Mouse (Mus musculus): Measurements from ENCODE around the gene Slc29a1.

The Slc29a1 gene

DNA sequence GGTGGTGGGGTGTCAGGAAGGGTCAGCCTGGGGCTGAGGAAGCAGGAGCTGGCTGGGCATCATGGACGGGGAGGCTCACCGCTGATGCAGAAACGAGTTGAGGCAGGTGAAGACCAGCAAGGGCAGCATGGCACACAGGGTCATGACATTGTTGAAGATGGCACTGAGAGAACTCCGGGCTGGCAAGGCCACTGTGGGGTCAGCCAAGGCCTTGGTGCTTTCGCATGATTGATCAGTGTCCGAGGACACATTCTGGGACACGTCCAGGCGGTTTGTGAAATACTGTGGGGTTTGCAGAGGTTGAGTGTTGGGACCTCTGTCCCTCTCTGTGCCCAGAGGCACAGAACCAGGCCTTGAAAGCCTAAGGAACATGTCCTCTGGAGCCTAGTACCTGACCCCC, 9.6 kb downstream of the Slc29a1 start:
- no peak for DNase-seq (ENCODE audit: low spot score)

DNA sequence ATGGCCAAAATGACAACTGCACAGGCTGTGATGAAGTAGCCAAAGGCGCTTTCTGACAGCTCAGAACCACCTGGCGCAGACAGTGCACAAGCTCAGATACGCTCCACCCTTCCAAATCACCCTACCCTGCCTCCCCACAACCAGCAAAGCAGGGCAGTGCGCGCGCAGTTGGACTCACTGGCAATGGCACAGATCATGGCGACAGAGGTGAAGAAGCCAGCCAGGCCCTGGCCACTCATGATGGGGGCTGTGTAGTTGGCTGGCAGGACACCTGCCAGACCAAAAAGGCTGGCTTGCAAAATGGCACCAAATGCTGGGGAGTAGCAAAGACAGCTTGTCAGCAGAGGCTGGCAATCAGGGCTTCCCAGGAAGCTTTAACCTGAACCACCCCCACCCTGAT, 10.2 kb downstream of the Slc29a1 start:
- DNase-seq (ENCODE audit: low spot score) = no peak

DNA sequence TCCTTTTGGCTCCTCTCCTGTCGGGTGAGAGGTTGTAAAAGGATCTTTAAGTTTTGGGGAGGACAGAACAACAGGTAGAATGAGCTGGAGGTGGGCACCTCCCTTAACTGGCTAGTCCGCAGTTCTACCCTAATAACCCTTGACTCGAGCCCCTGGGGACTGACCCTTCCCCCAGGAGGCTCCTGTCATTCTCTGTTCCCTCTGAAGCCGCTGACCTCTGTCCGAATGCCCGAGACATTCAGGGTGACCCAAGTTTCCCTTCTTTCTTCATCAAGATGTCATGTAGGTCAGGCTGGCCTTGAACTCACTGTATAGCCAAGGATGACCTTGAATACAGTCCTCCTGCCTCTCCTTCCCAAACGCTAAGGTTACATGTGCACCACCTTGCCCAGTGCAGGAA, 11.0 kb downstream of the Slc29a1 start:
- DNase-seq (ENCODE audit: low spot score) = no peak

DNA sequence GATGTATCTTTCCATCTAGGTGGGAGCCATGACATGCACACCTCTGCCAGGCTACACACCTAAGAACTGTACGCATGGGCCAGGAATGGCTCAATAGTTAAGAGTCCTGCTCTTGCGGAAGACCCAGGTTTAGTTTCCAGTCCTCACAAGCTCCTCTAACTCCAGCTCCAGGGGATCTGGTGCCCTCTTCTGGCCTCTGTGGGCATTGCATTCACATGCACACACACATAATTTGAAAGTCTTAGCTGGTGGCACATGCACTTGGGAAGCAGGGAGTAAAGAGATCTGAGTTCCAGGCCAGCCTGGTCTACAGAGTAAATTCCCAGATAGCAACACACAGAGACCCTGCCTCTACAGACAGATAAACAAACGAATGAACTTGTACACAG, 13.0 kb downstream of the Slc29a1 start:
- DNase-seq (ENCODE audit: low spot score) = no peak

DNA sequence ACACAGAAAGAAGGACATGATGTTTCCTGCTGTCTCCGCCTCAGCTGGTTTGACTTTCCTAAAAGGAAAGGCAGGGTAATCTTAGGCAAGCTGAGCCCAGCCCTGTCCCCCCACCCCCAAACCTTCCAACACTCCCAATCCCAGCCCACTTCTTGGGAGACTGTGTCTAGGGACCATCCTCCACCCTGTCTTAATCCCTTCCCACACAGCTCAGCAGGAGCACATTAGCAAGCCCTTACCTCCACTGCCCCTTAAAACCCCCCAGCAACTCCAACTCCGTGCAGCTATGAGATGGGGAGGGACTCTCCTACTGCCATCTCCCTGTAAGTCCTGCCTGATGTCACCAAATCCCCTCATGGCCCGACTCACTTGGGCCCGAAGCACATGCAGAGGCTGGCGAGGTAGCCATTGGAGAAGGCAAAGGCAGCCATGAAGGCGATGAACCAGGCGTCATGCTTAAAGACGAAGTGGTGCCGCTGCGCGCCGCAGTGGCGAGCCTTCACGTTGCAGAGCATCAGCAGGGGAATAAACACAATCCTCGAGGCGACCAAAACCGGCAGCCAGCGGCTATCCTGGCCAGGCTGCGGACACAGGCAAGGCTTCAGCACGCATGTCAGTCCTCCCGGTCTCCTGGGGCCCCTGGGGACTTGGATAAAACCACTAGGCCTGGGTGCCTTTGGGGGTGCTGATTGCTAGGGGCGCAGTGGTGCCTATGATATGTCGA, 13.5 kb downstream of the Slc29a1 start:
- no peak for DNase-seq (ENCODE audit: low spot score)

DNA sequence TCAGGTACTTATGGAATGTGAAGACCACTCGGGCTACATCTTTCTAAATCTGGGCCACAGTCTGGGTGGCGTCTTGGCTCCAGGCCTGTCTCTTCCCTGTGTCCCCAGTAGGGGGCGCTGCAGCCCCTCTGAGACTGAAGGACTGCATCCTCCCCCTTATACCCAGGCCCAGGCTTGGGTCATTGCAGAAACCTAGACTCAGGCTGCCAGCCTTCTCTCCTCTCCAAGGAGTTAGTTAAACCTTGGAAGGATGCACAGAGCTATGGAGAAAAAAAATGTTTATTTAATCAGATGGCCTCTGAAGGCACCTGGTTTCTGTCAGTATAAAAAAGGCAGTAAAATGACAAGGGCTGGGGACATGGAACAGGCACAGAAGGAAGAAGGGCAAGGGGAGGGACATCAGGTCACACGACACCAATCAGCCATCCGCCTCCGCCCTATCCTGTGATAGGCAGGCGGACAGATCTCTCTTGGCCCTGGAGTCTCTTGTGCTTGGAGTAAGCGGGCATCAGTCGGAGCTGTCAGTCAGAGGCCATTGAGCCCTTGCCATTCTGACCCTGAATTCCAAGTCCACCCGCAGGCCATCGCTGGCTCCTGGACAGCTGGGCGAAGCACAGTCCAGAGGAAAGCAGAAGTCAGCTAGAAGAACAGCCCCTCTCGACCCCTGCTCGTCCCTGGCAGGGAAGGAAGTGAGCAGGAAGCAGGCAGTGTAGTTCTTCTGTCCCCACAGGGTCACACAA, 14.3 kb downstream of the Slc29a1 start:
- peak; percentile 50 for DNase-seq (ENCODE audit: low spot score)

DNA sequence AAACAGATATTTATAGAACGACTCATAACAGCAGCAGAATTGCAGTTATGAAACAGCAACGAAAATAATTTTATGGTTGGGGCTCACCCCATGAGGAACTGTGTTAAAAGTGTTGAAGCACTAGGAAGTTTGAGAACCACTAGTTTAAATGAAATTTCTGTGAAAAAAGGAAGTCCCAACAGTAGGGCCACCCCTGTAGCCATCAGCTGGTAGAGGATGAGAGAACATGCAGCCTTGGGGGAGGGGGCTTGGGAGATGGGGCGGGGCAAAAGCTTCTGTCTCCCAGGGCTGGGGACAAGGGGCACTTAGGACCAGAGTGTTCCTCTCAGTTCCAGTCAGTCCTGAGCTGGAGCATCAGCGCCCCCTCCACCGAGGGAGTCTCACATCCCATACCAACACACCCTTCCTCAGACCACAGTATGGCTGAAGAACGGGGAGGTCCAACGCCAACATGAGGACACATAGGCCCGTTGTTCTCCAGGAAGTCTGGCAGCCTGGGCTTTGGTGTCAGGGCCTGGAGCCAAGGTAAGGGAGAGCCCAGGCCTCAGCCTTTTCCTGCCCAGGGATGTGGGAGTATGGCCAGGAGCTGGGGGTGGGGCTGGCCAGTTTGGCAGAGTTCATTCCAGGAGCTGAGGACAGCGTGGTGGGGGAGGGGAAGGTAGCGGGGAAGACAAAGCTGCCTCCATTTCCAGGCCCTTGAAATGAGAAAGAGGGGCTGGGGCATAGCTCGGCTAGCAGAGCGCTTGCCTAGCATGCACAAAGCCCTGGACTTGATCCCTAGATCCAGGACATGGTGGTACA, 15.1 kb downstream of the Slc29a1 start:
- no peak for DNase-seq (ENCODE audit: low spot score)

DNA sequence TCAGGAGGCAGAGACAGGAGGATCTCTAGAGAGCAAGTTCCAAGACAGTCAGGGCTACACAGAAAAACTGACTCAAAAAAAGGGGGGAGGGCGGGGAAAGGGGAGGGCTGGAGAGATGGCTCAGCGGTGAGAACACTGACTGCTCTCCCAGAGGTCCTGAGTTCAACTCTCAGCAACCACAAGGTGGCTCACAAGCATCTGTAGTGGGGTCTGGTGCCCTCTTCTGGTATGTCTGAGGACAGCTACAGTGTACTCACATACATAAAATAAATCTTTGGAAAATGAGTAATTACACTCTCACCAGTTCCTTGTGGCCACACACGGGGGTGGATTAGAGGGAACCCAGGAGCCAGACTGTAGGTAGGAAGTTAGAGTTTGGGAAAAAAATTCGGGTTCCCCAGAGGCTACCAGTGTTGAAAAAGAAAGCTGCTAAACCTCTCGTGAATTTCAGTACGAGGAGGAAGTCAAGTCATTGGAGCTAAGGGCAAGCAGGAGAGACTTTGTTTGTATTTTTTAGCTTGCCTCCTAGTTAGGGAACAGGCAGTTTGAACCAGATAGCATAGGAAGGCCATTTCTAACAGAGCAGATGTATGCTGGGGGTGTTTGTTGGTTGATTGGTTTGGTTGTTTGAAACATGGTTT, 16.6 kb downstream of the Slc29a1 start:
- DNase-seq (ENCODE audit: low spot score) = no peak

DNA sequence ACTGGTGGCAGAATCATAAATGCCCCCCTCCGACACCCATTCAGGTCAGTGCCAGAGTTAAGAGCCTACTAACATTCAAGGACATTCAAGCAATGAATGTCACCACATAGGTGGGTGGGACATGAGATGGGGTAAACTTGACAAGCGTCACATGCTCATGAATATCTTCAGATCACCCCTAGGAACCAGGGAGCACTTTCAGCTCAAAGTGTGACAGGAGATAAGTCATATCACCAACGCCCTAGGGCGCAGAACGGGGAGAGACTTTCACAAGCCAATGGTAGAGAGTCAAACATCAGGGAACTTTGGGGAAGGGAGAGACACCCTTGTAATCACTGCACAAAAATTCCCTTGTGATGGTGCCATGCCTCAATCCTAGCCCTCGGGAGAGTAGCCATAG, 17.2 kb downstream of the Slc29a1 start:
- no peak for DNase-seq (ENCODE audit: low spot score)

DNA sequence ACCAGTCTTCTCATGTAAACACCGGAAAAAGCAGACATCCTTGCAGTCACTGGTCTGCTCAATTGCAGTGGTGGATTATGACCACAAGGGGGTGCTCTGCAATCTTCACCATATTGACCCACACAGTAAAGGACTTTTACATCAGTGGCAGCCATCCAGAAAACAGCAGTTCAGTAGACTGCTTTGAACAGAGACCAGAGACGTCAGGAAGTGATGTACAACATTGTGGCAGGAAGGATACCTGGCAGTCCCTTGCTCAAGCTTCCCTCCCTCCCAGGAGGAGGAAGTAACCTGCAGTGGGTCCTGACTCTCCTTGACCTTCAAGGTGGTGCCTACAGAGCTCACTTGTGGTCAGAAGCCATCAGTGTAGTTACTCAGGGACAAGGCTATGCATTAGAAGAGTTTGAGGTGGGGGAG, 17.8 kb downstream of the Slc29a1 start:
- peak; percentile 64 for DNase-seq (ENCODE audit: low spot score)

DNA sequence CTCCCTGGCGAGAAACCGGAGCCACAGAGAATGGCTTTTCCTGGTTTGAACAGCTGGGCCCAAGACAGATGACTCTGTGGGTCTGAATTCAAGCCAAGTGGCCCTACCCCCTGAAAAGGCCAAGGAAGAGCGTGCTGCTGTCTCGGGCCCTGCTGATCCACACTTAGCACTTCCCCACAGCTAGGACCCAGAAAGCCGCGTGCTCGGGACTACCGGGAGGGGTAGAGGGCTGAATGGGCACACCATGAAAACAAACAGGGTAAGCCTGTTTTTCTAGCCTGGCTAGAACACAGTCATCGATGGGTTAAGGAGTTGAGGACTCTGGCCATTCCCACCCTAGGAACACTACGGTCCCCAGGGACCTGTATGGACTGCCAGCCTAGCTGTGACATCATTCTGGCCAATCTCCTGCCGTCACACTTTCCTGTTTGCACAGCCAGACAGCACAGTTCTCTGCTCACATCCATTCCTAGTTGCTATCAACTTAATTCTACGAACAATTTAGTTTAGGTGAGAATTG, 18.4 kb downstream of the Slc29a1 start:
- DNase-seq (ENCODE audit: low spot score) = no peak

DNA sequence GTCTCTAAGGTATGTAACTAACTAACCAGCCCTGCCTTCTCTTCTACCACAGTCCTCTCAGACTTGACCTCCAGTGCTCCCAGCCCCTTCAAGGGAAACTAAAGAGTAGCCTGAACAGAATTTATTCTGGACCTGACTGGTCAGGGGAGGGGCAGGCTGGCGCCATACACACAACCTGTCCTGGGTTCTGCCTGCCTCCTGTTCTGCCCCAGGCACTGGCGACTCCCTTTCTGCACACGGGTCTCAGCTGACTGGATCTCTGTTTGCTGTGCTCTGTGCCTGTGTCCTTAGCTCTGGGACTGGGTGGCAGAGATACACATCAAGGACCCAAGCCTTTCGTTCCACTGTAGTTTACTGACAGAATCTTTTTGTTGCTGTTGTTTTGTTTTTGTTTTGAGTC, 19.9 kb downstream of the Slc29a1 start:
- no peak for DNase-seq (ENCODE audit: low spot score)

DNA sequence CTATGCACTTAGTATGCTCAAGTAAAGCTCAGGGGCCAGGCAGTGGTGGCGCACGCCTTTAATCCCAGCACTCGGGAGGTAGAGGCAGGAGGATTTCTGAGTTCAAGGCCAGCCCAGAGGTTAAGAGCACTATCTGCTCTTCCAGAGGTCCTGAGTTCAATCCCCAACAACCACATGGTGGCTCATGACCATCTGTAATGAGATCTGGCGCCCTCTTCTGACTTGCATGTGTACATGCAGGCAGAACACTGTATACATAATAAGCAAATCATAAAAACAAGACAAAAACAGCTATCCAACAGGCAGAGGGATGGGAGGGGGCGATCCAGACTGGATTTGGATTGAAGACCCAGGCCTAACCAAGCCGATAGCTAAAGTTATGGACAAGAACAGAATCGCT, 20.6 kb downstream of the Slc29a1 start:
- no peak for DNase-seq (ENCODE audit: low spot score)

DNA sequence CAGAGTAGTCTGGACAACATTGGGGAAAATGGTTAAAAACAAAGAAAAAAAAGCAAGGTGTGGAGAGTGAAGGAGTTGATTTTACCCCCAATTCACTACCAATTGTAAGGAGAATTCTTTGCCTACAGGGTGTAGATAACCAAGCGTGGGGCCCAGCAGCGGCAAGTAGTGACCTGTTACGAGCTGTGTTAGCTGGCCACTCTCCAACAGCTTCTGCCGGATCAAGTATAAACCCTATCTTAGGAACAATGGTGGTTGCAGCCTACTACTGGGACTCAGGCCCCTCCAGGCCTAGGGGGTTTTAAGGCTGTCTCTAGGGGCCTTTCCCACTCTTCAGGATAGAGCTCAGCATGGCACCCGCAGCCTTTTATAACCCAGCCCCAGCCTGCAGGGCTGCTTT, 21.2 kb downstream of the Slc29a1 start:
- no peak for DNase-seq (ENCODE audit: low spot score)

DNA sequence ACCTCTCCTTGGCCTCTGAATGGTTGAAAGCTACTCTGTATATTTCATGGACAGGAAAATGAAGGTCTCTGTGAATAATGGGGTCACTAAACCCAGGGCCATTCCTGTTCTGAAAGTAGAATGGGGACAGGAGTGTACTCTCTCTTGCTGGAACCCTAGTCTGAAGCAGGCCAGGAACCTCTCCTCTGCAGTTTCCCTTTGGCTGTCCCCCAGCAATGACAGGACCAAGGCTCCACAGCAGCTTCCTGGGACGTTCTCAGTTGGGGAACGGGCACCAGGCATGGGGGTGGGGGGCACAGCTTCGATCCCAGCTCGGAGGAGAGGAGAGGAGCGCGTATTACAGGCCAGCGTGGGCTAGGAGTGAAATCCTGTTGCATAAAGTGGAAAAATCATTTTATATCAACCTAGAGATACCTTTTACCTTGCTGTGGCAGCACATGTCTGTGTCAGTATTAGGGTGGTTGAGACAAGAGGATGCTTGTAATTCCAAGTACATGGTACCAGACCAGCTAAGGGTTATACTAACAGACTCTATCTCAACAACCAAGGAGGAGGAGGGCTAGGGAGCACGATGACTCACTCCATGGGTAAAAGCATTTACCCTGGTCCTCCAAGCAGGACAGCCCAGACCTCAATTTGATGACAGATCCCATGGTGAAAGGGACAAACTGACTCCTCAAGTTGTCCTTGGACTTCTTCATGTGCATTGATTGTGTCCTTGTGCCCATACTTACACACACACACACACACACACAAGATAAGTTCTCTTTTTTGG, 24.1 kb downstream of the Slc29a1 start:
- DNase-seq (ENCODE audit: low spot score) = no peak

DNA sequence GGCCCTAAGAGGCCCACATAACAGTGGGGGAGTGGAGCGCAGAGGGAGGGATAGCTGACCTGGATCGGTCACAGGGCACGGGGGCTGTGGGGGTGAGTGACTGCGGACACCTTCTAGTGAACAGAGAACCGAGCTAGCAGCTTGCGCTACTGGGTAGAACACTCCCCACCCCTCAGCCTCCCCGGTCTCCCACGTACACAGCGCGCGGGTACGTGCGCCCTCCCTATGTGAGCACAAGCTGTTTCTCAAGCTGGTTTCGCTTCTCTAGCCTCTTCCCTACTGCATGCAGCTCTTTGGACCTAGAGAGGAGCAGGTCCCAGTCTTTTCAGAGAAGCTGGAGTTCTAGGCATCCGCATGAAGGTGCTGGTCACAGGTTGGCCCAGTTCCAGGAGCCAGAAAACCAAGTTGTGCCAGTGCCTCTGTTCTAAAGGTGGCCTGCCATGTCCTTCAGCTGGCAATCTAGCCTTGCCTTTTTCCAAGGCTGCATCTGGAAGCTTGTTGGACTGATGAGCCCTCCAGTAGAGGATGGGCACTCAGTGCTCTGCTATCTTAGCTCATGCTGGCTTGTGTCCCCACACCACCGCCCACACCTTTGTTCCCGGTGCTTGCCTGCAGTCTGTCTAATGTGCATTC, 25.2 kb downstream of the Slc29a1 start:
- DNase-seq (ENCODE audit: low spot score) = peak; percentile 62

DNA sequence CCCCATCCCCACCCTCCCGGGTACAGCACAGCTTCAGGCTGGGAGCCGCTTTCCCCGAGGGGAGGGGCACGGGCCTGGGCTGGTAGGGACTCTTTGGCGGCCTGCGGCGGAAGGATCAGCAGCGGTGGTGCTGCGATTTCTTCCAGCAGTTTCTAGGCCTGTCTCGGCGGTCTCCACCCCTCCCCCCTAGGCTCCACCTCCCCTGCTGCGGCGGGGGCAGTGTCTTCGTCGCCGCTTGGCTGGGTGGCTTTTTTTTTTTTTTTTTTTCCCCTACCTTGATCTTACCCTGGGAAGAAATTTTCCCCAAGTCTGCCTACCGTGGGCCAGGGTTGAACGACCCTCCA, 25.7 kb downstream of the Slc29a1 start:
- peak; percentile 89 for DNase-seq (ENCODE audit: low spot score)

DNA sequence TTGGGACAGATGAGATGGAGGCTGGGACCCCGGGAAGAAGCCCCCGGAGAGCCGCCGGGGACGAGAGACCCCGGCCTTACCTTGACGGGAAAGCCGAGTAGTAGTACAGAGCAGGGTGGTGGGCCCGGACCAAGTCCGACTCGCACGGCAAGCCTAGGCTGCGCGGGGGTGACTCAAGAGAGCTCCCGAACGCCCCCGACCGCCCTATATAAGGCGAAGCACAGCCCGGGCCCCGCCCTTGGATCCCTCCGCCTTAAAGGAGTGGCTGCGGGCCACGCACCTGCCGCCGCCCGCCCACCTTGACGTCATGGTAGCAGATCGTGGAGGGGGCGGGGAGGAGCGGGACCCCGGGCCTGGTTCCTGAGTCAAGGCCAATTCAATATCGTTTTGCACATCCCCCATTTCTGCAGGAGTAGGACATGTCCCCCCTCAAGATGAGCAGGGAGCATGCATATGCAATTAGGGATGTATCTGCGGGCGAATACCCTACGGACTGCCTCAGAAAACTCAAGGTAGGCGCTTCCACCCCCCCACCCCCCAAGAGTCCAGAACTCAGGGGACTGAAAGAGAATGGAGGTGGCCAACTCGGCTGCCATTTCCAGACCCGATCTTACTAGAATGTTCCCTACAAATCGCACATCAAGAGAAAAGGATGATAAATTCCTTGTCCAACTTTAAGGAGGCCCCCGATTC, 26.2 kb downstream of the Slc29a1 start, which contains the start of gene Hsp90ab1:
Gene Hsp90ab1 (minus strand): TSS at position 185 of the 693 bp plus-strand sequence.
- peak; percentile 97 for DNase-seq (ENCODE audit: low spot score)

DNA sequence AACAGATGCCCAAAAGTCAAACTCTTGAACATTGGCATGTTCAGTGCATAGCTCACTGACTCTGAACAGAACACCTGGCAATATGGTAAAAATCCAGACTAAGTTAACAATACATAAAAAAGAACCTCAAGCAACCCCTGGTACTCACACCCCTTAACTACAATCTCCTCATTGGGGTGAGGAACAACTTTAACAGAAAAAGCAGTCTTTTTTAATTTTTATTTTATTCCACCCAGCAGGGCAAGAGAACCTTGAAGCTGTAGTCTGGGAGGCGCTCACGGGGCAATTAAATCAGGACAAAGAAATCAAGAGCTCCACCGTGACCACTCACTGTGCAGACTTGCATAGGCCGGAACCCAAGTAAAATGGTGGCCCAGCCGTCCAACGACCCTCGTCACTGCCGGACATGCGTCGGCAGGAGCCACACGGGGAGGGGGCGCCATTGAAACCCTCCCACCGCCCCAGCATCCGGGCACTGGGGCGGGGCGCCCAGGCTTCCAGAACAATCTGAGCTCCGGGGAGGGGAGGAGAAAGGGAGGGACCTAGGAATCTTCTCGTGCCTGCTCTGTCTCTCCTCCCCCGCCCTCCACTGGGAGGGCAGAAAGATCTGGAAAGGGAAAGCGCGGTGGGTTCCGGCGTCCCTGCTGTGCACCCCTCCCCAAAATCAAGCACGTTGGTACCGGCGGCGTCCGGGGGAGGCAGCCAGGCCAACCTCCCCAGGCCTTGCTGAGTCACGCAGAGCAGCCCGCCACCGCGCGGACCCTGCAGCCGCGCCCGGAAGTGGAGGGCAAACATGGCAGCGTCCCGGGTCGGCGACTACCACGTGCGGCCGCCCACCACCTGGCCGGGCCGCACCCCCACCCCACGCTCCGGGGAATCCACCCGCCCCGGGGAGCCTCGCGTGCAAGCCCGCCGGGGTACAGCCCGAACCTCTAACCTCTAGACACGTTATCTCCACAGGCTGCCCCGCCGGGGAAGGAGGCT, 27.0 kb downstream of the Slc29a1 start:
- peak; percentile 73 for DNase-seq (ENCODE audit: low spot score)
